Mouse (Mus musculus): ENCODE measurements around the gene Rbm7. TPM values are rescaled to one million over a fixed set of nuclear protein-coding genes. Genes with fewer than 3 reads are reported as not detected.
"Not testable (repeated sequence)": the region's sequence is repeated elsewhere in the genome, so short reads cannot be mapped to it uniquely, and the experiment has no call there.

Rbm7 gene
- polyA plus RNA-seq (2016; fragmentation: Nextera tagmentation; extraction: Ambion mirVana), result 119 and 128 TPM in 2 replicates

GRCm38 (mm10) chr9:48494817-48495547 lies at the start of gene Rbm7, which contains the start of gene Gm5617:
TSS of gene Rbm7 (minus strand) at chr9:48495299.
TSS of gene Gm5617 (plus strand) at chr9:48495442.
- H3K27ac ChIP-seq, result peak within 1 kb of the TSS; percentile 89
- H3K4me3 ChIP-seq (replicated peaks), result peak within 1 kb of the TSS; percentile 83
- H3K36me3 ChIP-seq, result peaks cover 32% of the 10 kb centered on the region
- 0 out of 2 replicates have a peak, but pooled peaks cover 3% of the 10 kb centered on the region for H3K9me3 ChIP-seq
- H3K4me1 ChIP-seq (replicated peaks), result peaks cover 14% of the 10 kb centered on the region
- peak within 1 kb of the TSS; percentile 83 for H3K4me2 ChIP-seq
- 0 out of 2 replicates have a peak, but pooled peaks cover 3% of the 10 kb centered on the region for H3K27me3 ChIP-seq
- ATAC-seq (ENCODE audit: insufficient number of reproducible peaks, insufficient read depth, low FRiP score, low TSS enrichment, low read depth), result peak; percentile 99
- H3K9ac ChIP-seq (replicated peaks), result peak within 1 kb of the TSS; percentile 93
- under 1% methylated on average over 72 of the region's 72 CpGs for whole genome bisulfite sequencing

GRCm38 (mm10) chr9:48538688-48539087 lies 43.6 kb upstream of the Rbm7 start:
- peaks cover 14% of the 10 kb centered on the region for H3K4me1 ChIP-seq (replicated peaks)
- 0 out of 2 replicates have a peak, but pooled peaks cover 8% of the 10 kb centered on the region for H3K27me3 ChIP-seq
- ATAC-seq (ENCODE audit: insufficient number of reproducible peaks, insufficient read depth, low FRiP score, low TSS enrichment, low read depth), result no peak
- H3K9ac ChIP-seq (replicated peaks), result no peak overlapping the region
- WGBS, result 8% methylated on average over 12 of the region's 12 CpGs
- H3K36me3 ChIP-seq, result no peaks in the 10 kb centered on the region
- H3K4me2 ChIP-seq, result peak overlapping the region; percentile 52
- peaks cover 11% of the 10 kb centered on the region for H3K9me3 ChIP-seq
- peak overlapping the region; percentile 27 for H3K4me3 ChIP-seq (replicated peaks)
- H3K27ac ChIP-seq, result no peak overlapping the region

- WGBS, result 4% methylated on average over 17 of the region's 17 CpGs
- Histone ChIP-seq H3K27ac (no peak overlapping the region), H3K27me3 (0 out of 2 replicates have a peak, but pooled peaks cover 8% of the 10 kb centered on the region), H3K9me3 (peaks cover 11% of the 10 kb centered on the region), H3K4me2 (peak overlapping the region; percentile 52), H3K4me3 (replicated peaks) (peak overlapping the region; percentile 27), H3K9ac (replicated peaks) (0 out of 2 replicates have a peak overlapping the region, but pooled peaks have one; percentile 40), H3K36me3 (no peaks in the 10 kb centered on the region), H3K4me1 (replicated peaks) (peaks cover 14% of the 10 kb centered on the region)
- no peak for ATAC-seq (ENCODE audit: insufficient number of reproducible peaks, insufficient read depth, low FRiP score, low TSS enrichment, low read depth)
These were observed 43.0 kb upstream of the Rbm7 start for GRCm38 (mm10) chr9:48538044-48538645.

- H3K27ac ChIP-seq; ATAC-seq (ENCODE audit: insufficient number of reproducible peaks, insufficient read depth, low FRiP score, low TSS enrichment, low read depth): not testable (repeated sequence)
- 29% methylated on average over 1 of the region's 1 CpGs for WGBS
These were observed 42.5 kb upstream of the Rbm7 start for GRCm38 (mm10) chr9:48537616-48538015.

GRCm38 (mm10) chr9:48536414-48536813 lies 41.3 kb upstream of the Rbm7 start:
- Histone ChIP-seq H3K4me1 (replicated peaks) (peaks cover 14% of the 10 kb centered on the region), H3K36me3 (no peaks in the 10 kb centered on the region), H3K4me2 (no peak overlapping the region), H3K27ac (no peak overlapping the region), H3K9me3 (no peaks in the 10 kb centered on the region), H3K4me3 (replicated peaks) (no peak overlapping the region), H3K9ac (replicated peaks) (no peak overlapping the region), H3K27me3 (0 out of 2 replicates have a peak, but pooled peaks cover 8% of the 10 kb centered on the region)
- ATAC-seq (ENCODE audit: insufficient number of reproducible peaks, insufficient read depth, low FRiP score, low TSS enrichment, low read depth), result no peak
- WGBS, result 46% methylated on average over 1 of the region's 1 CpGs

More at GRCm38 (mm10) chr9:48537616-48538015, 42.5 kb upstream of the Rbm7 start:
- Histone ChIP-seq H3K4me2 (peak overlapping the region; percentile 52; the same call in 1 of the 2 replicates), H3K4me1 (replicated peaks) (peaks cover 14% of the 10 kb centered on the region)
- not testable (repeated sequence) for H3K9me3 ChIP-seq; H3K9ac ChIP-seq (replicated peaks); H3K4me3 ChIP-seq (replicated peaks); H3K36me3 ChIP-seq; H3K27me3 ChIP-seq

GRCm38 (mm10) chr9:48532730-48533129 lies 37.6 kb upstream of the Rbm7 start:
- ATAC-seq (ENCODE audit: insufficient number of reproducible peaks, insufficient read depth, low FRiP score, low TSS enrichment, low read depth), result no peak
- Histone ChIP-seq H3K4me2 (no peak overlapping the region), H3K27ac (no peak overlapping the region), H3K9me3 (no peaks in the 10 kb centered on the region), H3K4me1 (replicated peaks) (peaks cover 5% of the 10 kb centered on the region; the same call in 1 of the 2 replicates), H3K36me3 (no peaks in the 10 kb centered on the region), H3K4me3 (replicated peaks) (no peak overlapping the region), H3K27me3 (no peaks in the 10 kb centered on the region), H3K9ac (replicated peaks) (no peak overlapping the region)
- WGBS, result 85% methylated on average over 2 of the region's 2 CpGs

- Histone ChIP-seq H3K27me3 (no peaks in the 10 kb centered on the region), H3K36me3 (no peaks in the 10 kb centered on the region), H3K27ac (no peak overlapping the region), H3K9me3 (no peaks in the 10 kb centered on the region), H3K9ac (replicated peaks) (no peak overlapping the region), H3K4me1 (replicated peaks) (peaks cover 5% of the 10 kb centered on the region; the same call in 1 of the 2 replicates), H3K4me2 (no peak overlapping the region), H3K4me3 (replicated peaks) (no peak overlapping the region)
- no peak for ATAC-seq (ENCODE audit: insufficient number of reproducible peaks, insufficient read depth, low FRiP score, low TSS enrichment, low read depth)
- 75% methylated on average over 3 of the region's 3 CpGs for WGBS
These were observed 37.1 kb upstream of the Rbm7 start for GRCm38 (mm10) chr9:48532203-48532602.

- no peak overlapping the region for H3K27ac ChIP-seq
- no peaks in the 10 kb centered on the region for H3K27me3 ChIP-seq
- H3K4me3 ChIP-seq (replicated peaks), result no peak overlapping the region
- no peak overlapping the region for H3K4me2 ChIP-seq
- WGBS, result 78% methylated on average over 4 of the region's 4 CpGs
- no peak overlapping the region for H3K9ac ChIP-seq (replicated peaks)
- peaks cover 4% of the 10 kb centered on the region; the same call in 1 of the 2 replicates for H3K4me1 ChIP-seq (replicated peaks)
- ATAC-seq (ENCODE audit: insufficient number of reproducible peaks, insufficient read depth, low FRiP score, low TSS enrichment, low read depth), result no peak
- H3K36me3 ChIP-seq, result no peaks in the 10 kb centered on the region
- no peaks in the 10 kb centered on the region for H3K9me3 ChIP-seq
These were observed 36.2 kb upstream of the Rbm7 start for GRCm38 (mm10) chr9:48531294-48531693.

GRCm38 (mm10) chr9:48526520-48526919 lies 31.4 kb upstream of the Rbm7 start:
- no peak overlapping the region for H3K27ac ChIP-seq
- no peaks in the 10 kb centered on the region for H3K4me1 ChIP-seq (replicated peaks)
- 90% methylated on average over 4 of the region's 4 CpGs for WGBS
- no peaks in the 10 kb centered on the region for H3K36me3 ChIP-seq
- H3K27me3 ChIP-seq, result no peaks in the 10 kb centered on the region
- ATAC-seq (ENCODE audit: insufficient number of reproducible peaks, insufficient read depth, low FRiP score, low TSS enrichment, low read depth), result no peak
- no peak overlapping the region for H3K4me3 ChIP-seq (replicated peaks)
- H3K9me3 ChIP-seq, result no peaks in the 10 kb centered on the region
- H3K9ac ChIP-seq (replicated peaks), result no peak overlapping the region
- no peak overlapping the region for H3K4me2 ChIP-seq

- Histone ChIP-seq H3K4me2 (no peak overlapping the region), H3K9ac (replicated peaks) (no peak overlapping the region), H3K9me3 (no peaks in the 10 kb centered on the region), H3K27me3 (no peaks in the 10 kb centered on the region), H3K4me1 (replicated peaks) (no peaks in the 10 kb centered on the region), H3K4me3 (replicated peaks) (no peak overlapping the region), H3K36me3 (no peaks in the 10 kb centered on the region), H3K27ac (no peak overlapping the region)
- WGBS, result 3% methylated on average over 1 of the region's 1 CpGs
- no peak for ATAC-seq (ENCODE audit: insufficient number of reproducible peaks, insufficient read depth, low FRiP score, low TSS enrichment, low read depth)
These were observed 30.5 kb upstream of the Rbm7 start for GRCm38 (mm10) chr9:48525566-48525965.

GRCm38 (mm10) chr9:48520405-48520804 lies 25.3 kb upstream of the Rbm7 start:
- ATAC-seq (ENCODE audit: insufficient number of reproducible peaks, insufficient read depth, low FRiP score, low TSS enrichment, low read depth); H3K9ac ChIP-seq (replicated peaks); H3K36me3 ChIP-seq; H3K9me3 ChIP-seq; H3K27me3 ChIP-seq; H3K4me1 ChIP-seq (replicated peaks); H3K4me3 ChIP-seq (replicated peaks); H3K27ac ChIP-seq; H3K4me2 ChIP-seq: not testable (repeated sequence)
- 73% methylated on average over 5 of the region's 7 CpGs for WGBS

All from limb, embryonic 12.5 days (tissue).